Mouse (Mus musculus) ES-E14 (cell line): ENCODE data around the gene AW549877.

Experiments
- CHD2 ChIP-seq: IDR thresholded peaks from 2 replicates; pipeline ENCODE4 v1.6.1; 2014; ENCODE audit warnings: mild to moderate bottlenecking, low read depth, low read length, inconsistent platforms
- HCFC1 ChIP-seq: IDR thresholded peaks from 2 replicates; pipeline ENCODE4 v1.6.1; 2012; ENCODE audit warnings: low read length, inconsistent platforms, borderline replicate concordance; ENCODE audit not compliant: insufficient read depth
- MAFK ChIP-seq: IDR thresholded peaks from 2 replicates; pipeline ENCODE4 v1.6.1; 2014; ENCODE audit warnings: mild to moderate bottlenecking, low read depth, low read length, inconsistent platforms; ENCODE audit not compliant: insufficient read depth
- ZNF384 ChIP-seq: IDR thresholded peaks from 2 replicates; pipeline ENCODE4 v1.6.1; 2012; ENCODE audit warnings: low read depth, low read length, inconsistent platforms

DNA sequence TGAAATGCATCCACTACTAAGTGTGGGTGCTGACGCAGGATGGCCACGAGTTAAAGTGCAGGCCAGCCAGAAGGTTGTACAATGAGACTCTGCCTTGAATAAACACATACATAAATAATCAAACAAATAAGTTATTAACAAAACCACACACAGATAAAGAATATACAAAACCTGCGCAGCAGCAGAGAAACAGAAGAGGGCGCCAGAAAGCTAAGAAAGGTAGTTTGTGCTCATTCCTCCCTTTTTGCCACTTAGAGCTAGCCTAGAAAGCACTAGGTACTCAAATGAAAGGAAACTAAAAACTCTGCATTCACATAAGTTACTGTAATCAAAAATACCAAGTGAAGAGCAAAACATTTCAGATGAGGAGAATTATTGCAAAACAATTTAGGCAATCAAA, 37.6 kb downstream of the AW549877 start:
- TF ChIP-seq ZNF384 (no peak), CHD2 (no peak), MAFK (no peak), HCFC1 (no peak)
